Mouse (Mus musculus): Measurements from ENCODE around the gene Cox10.

DNA sequence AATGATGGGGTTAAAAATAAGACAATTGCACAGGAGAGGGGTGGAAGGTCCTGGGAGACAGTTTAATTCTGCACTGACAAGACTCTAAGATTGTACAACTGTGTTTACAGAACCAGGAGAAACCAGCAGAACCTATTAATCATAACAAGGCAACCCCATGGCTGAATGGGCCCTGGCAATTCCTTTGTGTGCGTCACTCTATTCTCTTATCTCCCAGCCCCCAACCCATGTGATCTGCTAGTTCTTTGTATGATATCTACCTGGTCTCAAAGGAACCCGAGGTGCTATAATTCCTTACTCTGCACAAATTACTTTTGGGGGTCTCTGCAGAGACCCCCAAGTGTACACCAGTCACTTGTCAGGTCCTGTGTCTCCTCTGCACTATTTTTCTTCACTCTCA lies 46.2 kb upstream of the Cox10 start:
- TF ChIP-seq CTCF (IDR thresholded peaks at IDR 0.05; ENCODE audit: low read depth, low read length) (no peak), EP300 (IDR thresholded peaks at IDR 0.05; ENCODE audit: insufficient read depth, low read depth, low read length) (no peak)

All from ES-Bruce4 (cell line).